Mouse (Mus musculus) R1 (cell line): ENCODE data around the gene Gm20795.
"Not testable (repeated sequence)": the region's sequence is repeated elsewhere in the genome, so short reads cannot be mapped to it uniquely, and the experiment has no call there.

ENCODE experiments used
- DNase-seq: peaks from one replicate; pipeline ENCODE4 v3.0.0-alpha.2; 2018; ENCODE audit warnings: low read depth, low spot score

Gm20795 gene

GRCm38 (mm10) chrY:40804614-40805013 is at the start of gene Gm20795:
Gm20795 (plus strand) TSS chrY:40804914.
- not testable (repeated sequence) for DNase-seq

- not testable (repeated sequence) for DNase-seq
Measured at GRCm38 (mm10) chrY:40775665-40776064, 29.0 kb upstream of the Gm20795 start, which contains the start of gene Gm21797. Gm21797 (minus strand) TSS chrY:40775765.
